Mouse (Mus musculus) urinary bladder, postnatal 14 days (tissue): ENCODE measurements around the gene Adm.

ENCODE experiments used
- DNase-seq: peaks from one replicate; pipeline ENCODE4 v3.0.0; 2021; ENCODE audit warnings: low spot score

Gene Adm

DNA sequence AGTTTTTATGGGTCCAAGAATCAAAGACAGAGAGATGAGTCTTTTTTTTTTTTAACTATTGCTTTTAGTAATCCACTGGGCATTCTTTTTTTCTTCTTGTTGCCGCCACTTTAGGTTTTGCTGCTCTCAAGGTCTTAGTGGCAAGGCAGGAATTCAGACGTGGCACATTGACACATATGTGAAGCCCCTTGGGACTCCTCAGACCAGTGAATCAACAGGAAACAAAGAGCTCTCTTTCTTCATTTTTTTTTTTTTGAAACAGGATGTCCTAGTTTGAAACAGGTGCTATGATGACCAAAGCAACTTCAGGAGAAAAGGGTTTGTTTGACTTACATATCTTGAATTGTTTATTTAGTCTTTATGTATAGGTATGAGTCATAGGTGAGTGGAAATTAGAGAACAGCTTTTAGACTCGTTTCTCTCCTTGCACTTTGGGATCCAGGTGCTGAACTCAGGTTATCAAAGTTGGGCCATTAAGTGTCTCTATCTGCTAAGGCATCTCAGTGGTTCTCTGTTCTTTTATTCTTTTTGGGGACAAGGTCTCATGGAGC, 31.0 kb downstream of the Adm start:
- DNase-seq = no peak

DNA sequence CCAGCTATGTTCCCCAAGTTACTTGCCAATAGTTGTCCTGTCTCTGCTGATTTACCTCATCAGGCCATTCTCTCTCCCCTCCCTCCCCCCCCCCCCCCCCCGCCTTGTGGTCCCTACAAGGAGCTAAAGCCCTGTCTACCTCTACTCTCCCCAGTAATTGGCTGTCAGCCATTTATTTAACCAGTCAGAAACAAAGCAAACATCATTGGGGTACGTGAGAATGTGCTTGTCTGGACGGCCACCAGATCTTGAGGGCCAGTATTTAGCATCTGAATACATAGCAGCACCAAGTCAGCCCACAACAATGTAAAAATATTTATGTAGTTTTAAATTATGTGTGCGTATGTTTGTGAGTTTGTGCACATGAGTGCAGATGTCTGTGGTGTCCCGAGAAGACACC, 39.1 kb downstream of the Adm start:
- no peak for DNase-seq

DNA sequence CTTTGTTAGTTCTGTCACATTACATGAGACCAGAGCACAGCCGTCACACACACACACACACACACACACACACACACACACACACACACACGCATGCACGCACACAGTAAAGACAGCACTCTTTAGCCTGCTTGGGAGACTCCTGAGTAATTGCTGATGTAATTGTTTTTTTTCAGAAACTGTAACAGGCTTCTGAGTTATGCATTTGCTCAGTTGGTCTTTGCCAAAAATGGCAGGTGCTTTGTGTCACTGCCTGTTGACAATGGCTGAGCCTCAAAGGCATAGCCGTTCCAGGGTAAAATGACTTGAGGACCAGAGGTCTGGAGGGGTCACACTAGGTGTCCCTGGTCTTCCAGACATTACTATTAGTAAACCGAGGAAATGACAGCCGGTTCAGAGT, 40.8 kb downstream of the Adm start:
- DNase-seq = no peak

DNA sequence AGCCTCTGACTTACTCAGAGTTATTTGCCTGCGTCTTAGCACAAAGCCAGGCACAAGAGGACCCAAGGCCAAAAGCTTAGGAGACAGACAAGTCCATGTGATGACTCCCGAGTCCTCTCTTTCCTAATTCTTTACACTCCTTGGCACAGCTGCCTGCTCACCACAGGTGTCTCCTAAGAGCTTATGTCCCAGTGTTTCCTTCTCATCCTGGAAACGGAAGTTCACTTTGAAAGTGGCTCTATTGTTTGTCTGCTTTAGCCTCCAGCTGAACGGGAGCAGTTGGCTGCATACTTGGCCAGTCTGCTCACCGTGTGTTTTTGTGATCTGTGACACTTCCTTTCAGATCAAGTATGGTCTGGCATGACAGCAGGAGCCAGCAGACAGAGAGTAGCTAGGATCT, 41.3 kb downstream of the Adm start:
- DNase-seq = no peak

DNA sequence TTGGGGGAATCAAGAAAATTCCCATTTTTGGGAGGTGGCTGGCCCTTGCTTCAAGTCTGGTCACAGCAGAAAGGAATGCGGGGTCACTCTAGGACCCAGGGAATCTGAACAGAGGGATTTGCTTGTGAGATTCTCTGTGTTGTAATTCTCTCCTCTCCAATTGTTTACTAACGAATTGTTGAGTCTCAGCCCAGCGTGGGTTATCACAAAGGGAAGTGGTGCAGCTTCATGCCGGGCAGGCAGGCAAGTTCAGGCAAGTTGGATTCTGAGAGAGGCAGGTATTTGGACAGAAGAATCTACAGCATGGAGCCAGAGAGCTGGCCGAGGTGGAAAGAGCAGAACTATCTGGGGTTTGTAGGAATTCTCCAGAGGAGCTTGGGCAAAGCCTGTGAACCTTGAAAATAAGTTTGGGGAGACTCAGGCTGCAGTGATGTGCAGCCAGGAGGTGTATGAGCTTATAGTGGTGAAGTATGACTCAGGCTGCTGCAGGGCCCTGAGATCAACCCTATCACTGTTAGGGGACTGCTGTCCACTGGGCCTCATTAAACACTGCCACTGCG, 43.7 kb downstream of the Adm start:
- DNase-seq = peak; percentile 82
